Comparison of ENCODE assay signal across 8 mouse cellular contexts in the genomic region with DNA sequence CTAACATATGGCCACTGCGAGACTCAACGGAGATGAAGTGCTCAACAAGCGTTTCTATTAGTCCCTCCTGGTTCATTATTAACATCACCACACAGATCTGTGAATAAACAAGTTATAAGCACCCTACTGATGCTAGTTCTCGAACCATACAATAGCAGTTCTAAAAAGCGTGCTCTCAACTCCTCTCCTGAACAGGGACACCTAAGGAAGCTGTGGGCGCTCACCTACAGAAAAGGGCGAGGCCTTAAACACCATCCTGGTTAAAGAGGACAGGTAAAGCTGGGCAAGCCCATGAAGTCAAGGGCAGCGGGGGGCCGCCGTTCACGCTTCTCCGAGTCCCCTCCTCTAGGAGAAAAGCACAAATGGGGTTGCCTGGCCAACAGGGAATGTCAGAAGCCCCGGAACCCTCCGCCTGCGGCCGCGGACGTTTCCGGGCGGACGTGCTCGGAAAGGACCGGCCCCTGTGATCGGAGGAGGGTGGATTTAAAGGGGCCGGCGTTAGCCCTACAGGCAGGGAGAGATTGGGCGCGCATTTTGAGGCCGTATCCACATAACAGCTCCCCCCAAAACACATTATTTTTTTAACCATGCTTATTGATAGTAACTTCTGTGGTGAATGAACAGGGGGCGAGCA. TPM values are rescaled to one million over a fixed set of nuclear protein-coding genes. Genes with fewer than 3 reads are reported as not detected.
DNase-seq lines count a peak whose midpoint lies in the region; ATAC-seq lines count a peak whose summit lies in the region.

No protein-coding gene starts in this region.

- H3K36me3 ChIP-seq in intestine, embryonic 16.5 days (ENCODE audit: control insufficient read depth, insufficient read depth, low read length) = no peaks in the 10 kb centered on the region
- H3K36me3 ChIP-seq in midbrain, embryonic 10.5 days = peaks cover 16% of the 10 kb centered on the region; the same call in 1 of the 2 replicates

- peak overlapping the region; percentile 69 for H3K9ac ChIP-seq in intestine, embryonic 16.5 days (ENCODE audit: low read depth, low read length)

- intact Hi-C loops in gastrocnemius, postnatal 36 days (cut with DNase I) = loop anchor here (10.0 kb wide), 1 partner anchor 60 kb away; no protein-coding TSS in a partner anchor
- intact Hi-C loops in left cerebral cortex, postnatal 36 days (cut with DNase I) = no loop called here

- ATAC-seq in intestine, embryonic 16.5 days = peak; percentile 84

- H3K4me1 ChIP-seq in intestine, embryonic 16.5 days (ENCODE audit: control insufficient read depth, insufficient read depth, low read length) = peaks cover 19% of the 10 kb centered on the region
- peaks cover 39% of the 10 kb centered on the region for H3K4me1 ChIP-seq in midbrain, embryonic 10.5 days

- no peaks in the 10 kb centered on the region for H3K9me3 ChIP-seq in intestine, embryonic 16.5 days (ENCODE audit: control insufficient read depth, low read length)
- no peaks in the 10 kb centered on the region for H3K9me3 ChIP-seq in midbrain, embryonic 10.5 days (replicated peaks)

- no peaks in the 10 kb centered on the region for H3K27me3 ChIP-seq in intestine, embryonic 16.5 days (replicated peaks; ENCODE audit: control insufficient read depth, insufficient read depth, low read length)
- peaks cover 28% of the 10 kb centered on the region for H3K27me3 ChIP-seq in midbrain, embryonic 10.5 days (ENCODE audit: low read depth, poor library complexity, severe bottlenecking)

- peak overlapping the region; percentile 72 for H3K27ac ChIP-seq in intestine, embryonic 16.5 days (ENCODE audit: low read length)
- peak overlapping the region; percentile 83 for H3K27ac ChIP-seq in midbrain, embryonic 10.5 days (replicated peaks)

- peak overlapping the region; percentile 69 for H3K4me3 ChIP-seq in intestine, embryonic 16.5 days (ENCODE audit: low read length)
- peak overlapping the region; percentile 87 for H3K4me3 ChIP-seq in midbrain, embryonic 10.5 days

- DNase-seq in adrenal gland, adult 8-10 months = peak; percentile 68
- DNase-seq in embryo, embryonic 11.5 days (ENCODE audit: low read depth, low spot score) = peak; percentile 69
- peak; percentile 78 to 83 for DNase-seq in gastrocnemius, postnatal 36 days
- peak; percentile 87 to 89 for DNase-seq in left cerebral cortex, postnatal 36 days (ENCODE audit: low spot score in 2 of 2)
- peak; percentile 88 for DNase-seq in midbrain, embryonic 10.5 days (ENCODE audit: low spot score)
- peak; percentile 71 to 74 for DNase-seq in right cerebral cortex, postnatal 36 days (ENCODE audit: low spot score in 2 of 2)
- peak; percentile 77 to 84 for DNase-seq in urinary bladder, postnatal 4 days (ENCODE audit: low spot score in 2 of 2)

- WGBS in intestine, embryonic 16.5 days = under 1% methylated on average over 30 of the region's 30 CpGs
- under 1% methylated on average over 30 of the region's 30 CpGs for WGBS in midbrain, embryonic 10.5 days

- H3K4me2 ChIP-seq in intestine, embryonic 16.5 days (ENCODE audit: low read depth, low read length) = peak overlapping the region; percentile 69

RNA-seq across cellular contexts. Expression of gene Ptpn21, which starts 2.8 kb away (rescaled TPM):
- 10 to 100 TPM; 18.8 to 37.6 (median 27.7) TPM for total RNA-seq in adrenal gland, adult 8-10 months (2022)
- 10 to 100 TPM; 25.1 to 25.9 TPM for total RNA-seq in gastrocnemius, postnatal 36 days (2021)
- polyA plus RNA-seq in intestine, embryonic 16.5 days (2015; fragmentation: Nextera tagmentation; extraction: Ambion mirVana) = 4.7 and 6.1 TPM in 2 replicates
- total RNA-seq in left cerebral cortex, postnatal 36 days (2021) = 10 to 100 TPM; 10.2 to 11.6 TPM
- polyA plus RNA-seq in midbrain, embryonic 10.5 days (2016; fragmentation: Nextera tagmentation; extraction: Ambion mirVana) = 5.6 and 7.2 TPM in 2 replicates

RNA-seq across cellular contexts. Expression of gene Zc3h14, which starts 12.4 kb away (rescaled TPM):
- total RNA-seq in adrenal gland, adult 8-10 months (2022) = 100 to 1,000 TPM in 2 of 4 experiments, 10 to 100 TPM in 2; 76.0 to 104 (median 90.1) TPM
- total RNA-seq in gastrocnemius, postnatal 36 days (2021) = 10 to 100 TPM; 41.3 to 42.5 TPM
- polyA plus RNA-seq in intestine, embryonic 16.5 days (2015; fragmentation: Nextera tagmentation; extraction: Ambion mirVana) = 65.6 and 70.2 TPM in 2 replicates
- total RNA-seq in left cerebral cortex, postnatal 36 days (2021) = 100 to 1,000 TPM in 1 of 2 experiments, 10 to 100 TPM in 1; 89.0 to 100 TPM
- 135 and 139 TPM in 2 replicates for polyA plus RNA-seq in midbrain, embryonic 10.5 days (2016; fragmentation: Nextera tagmentation; extraction: Ambion mirVana)

Comparison
In these comparisons a context has a peak if more than half of its experiments do, and no peak if none do; other contexts are left out.
1. Peak in every context shown above with its lines: DNase-seq, ATAC-seq, H3K4me3 ChIP-seq and H3K27ac ChIP-seq.